Mouse (Mus musculus) embryonic fibroblast, embryonic 13.5 days (primary cell): Measurements from ENCODE around the gene Tmem107. TPM values are rescaled to one million over a fixed set of nuclear protein-coding genes. Genes with fewer than 3 reads are reported as not detected.

Source experiments
- H3K27ac ChIP-seq: 2 replicates; pipeline ENCODE4 v1.5.1; 2012; ENCODE audit warnings: low read length, control low read depth, inconsistent platforms; ENCODE audit not compliant: insufficient read depth
- H3K4me1 ChIP-seq: 2 replicates; pipeline ENCODE4 v1.6.1; 2011; ENCODE audit warnings: low read length; ENCODE audit not compliant: control insufficient read depth, insufficient read depth
- H3K4me3 ChIP-seq: 2 replicates; pipeline ENCODE4 v1.5.1; 2011; ENCODE audit warnings: mild to moderate bottlenecking, control low read depth, low read length; ENCODE audit not compliant: insufficient read depth
- CTCF ChIP-seq: IDR thresholded peaks from 2 replicates; pipeline ENCODE4 v1.5.1; 2011; ENCODE audit warnings: mild to moderate bottlenecking, control low read depth, low read length, moderate library complexity, borderline replicate concordance; ENCODE audit not compliant: insufficient read depth
- POLR2A ChIP-seq: IDR thresholded peaks from 2 replicates; pipeline ENCODE4 v1.6.1; 2011; ENCODE audit warnings: low read depth, mild to moderate bottlenecking, control low read depth, low read length, moderate library complexity
- polyA plus RNA-seq: library from polyadenylated mRNA; stranded (reverse); fragments of >200 nt; gene quantifications from 2 replicates; pipeline ENCODE4 v1.2.4, GENCODE M21; 2011; ENCODE audit warnings: low read depth; ENCODE audit not compliant: missing spikeins, insufficient read length

Gene Tmem107
- polyA plus RNA-seq, 1 experiment: 17.6 TPM

DNA sequence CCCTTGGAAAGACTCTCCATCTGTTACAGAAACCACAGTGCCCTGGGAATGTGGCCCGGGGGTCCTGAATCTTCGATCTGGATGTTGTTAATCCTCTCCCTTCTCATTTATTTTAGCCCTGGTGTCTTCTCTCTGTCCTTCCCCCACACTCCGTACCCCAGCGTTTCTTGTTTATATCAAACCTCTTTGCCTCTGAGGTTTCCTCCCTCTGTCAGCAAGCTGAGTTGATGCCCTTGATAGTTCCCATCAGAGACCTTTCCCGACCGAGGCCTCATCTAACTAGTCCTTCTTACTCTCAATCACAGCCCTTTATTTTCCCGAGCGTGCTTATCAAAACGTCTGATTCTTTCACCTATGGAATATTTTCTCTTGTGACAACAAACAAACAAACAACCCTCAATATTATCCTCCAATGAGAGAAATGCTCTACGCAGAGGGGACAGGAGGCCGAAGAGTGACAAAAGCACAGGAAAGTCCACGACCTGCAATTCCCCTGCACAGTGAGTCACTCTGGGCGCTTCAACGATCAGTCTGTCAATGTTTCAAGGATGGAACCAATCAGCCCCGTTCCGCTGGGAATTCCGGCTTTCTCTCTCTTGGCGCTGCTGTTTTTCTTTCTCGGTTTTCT is 11.8 kb upstream of the Tmem107 start:
- TF ChIP-seq CTCF (no peak), POLR2A (no peak)
- H3K4me3 ChIP-seq: peak overlapping the region; percentile 95
- peak overlapping the region; percentile 88 for H3K27ac ChIP-seq
- H3K4me1 ChIP-seq: no peaks in the 10 kb centered on the region

DNA sequence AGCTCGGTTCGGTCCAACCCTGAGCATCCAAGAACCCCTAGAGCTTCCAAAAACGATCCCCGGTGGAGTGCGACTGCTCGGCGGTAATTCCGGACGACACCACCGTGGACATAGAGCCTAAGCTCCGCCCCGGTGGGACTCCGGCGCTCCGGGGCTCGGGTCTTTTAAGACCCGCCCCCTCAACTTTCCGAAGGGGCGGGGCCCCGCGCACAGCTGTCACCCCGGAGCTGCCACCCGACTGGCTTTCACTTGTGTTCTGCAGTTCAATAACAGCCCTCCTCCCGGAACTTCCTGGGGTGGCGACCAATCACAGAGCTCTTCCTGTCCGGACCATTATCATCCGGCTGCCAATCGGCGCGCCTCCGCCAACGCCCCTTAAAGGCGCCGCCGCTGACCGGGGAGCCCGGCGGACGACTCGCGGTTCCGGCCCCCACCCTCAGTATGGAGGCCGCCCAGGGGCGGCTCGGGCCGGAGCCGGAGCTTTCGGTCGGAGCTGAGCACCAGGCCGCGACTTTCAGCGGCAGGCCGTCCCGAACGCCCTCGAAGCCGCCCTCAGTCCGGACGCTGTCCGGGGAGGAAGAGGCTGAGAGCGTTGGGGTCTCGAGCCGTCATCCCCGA is 11.1 kb upstream of the Tmem107 start, which contains the start of gene Borcs6:
Borcs6 (plus strand) TSS at position 361 of the 618 bp plus-strand sequence.
- Histone ChIP-seq H3K4me1 (no peaks in the 10 kb centered on the region), H3K27ac (peak within 1 kb of the TSS; percentile 93), H3K4me3 (peak within 1 kb of the TSS; percentile 95)
- TF ChIP-seq CTCF (no peak), POLR2A (peak; percentile 74)

DNA sequence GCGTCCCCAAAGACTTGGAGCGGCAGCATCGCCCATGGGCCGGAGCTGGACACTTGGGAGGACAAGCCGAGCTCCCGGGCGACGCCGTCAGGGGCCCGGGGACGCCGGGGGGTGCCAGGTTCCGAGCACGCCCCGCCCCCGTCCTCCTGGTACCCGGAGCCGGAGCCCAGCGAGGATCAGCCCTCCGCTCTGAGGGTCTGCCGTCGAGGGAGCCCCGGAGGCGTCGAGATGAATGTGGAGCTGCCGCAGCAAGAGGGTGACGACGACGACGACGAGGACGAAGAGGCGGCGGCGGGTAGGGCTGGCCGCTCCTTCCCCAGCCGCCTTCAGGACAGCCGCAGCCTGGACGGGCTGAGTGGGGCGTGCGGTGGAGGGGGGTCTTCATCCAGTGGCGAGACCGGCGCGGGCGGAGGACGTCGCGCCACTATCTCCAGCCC is 10.6 kb upstream of the Tmem107 start:
- Histone ChIP-seq H3K4me3 (peak overlapping the region; percentile 95), H3K4me1 (no peaks in the 10 kb centered on the region), H3K27ac (peak overlapping the region; percentile 93)
- no peak for TF ChIP-seq POLR2A
- no peak for TF ChIP-seq CTCF

DNA sequence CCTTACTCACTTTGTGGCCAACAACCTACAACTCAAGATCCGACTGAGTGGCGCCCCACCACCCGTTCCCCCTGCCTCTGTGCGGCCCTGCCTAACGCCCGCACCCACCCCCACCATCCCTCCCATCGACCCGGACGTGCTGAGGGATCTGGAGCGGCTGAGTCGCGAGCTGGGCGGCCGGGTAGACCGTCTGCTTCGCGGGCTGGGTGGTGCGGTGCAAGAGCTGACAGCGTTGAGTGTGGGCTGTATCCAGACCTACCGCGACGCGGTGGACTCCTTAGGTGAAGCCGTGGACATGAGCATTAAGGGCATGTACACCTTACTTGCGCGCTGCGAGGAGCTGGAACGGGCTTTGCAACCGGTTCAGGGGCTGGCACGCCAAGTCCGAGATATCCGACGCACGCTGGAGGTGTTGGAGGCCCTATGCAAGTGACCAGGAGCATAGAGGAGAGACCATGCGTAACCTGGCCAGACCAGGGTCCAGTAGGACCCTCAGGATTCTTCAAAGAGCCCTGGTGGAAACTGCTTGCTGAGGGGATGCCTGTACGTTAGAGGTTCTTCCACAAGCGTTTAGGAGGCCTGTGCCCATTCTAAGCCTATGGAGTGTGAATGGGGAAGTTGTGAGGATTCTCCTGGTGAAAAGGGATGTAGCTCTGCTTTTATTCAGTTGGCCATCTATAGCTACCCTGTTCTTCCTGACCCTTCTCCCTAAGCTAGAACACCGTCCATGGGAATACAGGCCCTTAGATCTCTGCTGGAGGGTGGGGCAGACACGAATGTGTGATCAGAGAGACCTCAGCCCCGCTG is 10.0 kb upstream of the Tmem107 start:
- Histone ChIP-seq H3K27ac (peak overlapping the region; percentile 93; the same call in 1 of the 2 replicates), H3K4me3 (peak overlapping the region; percentile 95), H3K4me1 (no peaks in the 10 kb centered on the region)
- no peak for TF ChIP-seq CTCF

DNA sequence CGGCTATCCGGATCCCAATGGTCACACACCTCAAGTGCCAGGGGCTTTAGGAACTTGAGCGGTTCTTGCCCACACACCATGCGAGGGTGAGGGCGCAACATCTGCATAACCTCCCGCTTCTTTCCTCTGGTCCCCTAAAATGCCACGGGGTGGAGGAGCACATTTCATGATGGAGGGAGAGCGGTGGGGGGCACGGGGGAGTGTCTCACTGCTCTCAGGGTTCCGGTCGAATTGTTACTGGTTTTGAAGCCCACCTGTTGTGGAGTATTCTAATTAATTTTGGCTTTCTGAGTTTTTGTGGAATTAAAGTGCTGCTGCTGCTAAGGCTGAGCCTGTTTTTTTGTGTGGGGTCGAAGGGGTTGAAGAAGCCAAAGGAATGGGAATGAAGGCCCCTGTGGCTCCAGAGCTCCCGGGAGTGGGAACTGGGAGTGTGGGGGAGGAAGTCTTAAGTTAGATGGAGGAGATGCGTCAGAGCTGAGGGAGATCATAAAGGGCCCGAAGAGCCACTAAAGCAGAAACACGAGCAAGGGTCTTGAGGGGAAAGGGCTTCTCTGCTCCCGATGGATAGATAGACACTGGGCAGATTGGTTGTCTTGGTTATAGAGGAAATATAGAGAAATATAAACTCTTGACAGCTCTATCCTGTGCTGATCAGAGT is 9.2 kb upstream of the Tmem107 start:
- H3K4me3 ChIP-seq: peak overlapping the region; percentile 95
- TF ChIP-seq POLR2A (no peak), CTCF (no peak)
- peaks cover under 1% of the 10 kb centered on the region; the same call in 1 of the 2 replicates for H3K4me1 ChIP-seq
- no peak overlapping the region for H3K27ac ChIP-seq

DNA sequence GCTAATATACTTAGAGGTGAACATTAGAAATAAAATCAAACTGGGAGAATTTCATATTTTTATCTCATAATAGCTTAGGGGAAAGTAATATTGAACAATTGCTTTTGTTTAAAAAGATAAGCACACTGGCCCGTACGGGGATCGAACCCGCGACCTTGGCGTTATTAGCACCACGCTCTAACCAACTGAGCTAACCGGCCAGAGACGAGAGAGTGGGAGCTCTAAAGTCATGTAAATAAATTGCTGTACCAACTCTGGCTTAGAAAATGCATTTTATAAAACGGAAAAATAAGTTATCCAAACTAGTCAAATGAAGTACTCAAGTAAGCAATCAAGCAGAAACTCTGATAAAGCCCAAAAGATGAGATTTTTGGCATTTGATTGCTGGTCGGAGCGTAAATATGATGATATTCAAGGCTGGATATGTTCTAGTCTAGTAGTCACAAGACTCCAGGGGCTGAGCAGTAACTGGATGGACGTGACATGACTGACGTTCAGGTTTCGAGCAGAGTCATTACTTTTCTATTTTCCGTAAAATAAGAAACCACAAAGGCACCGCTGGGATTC is 8.3 kb upstream of the Tmem107 start:
- TF ChIP-seq CTCF (no peak), POLR2A (peak; percentile 37; the same call in 1 of the 2 replicates)
- Histone ChIP-seq H3K4me3 (peak overlapping the region; percentile 21; the same call in 1 of the 2 replicates), H3K4me1 (peaks cover 5% of the 10 kb centered on the region; the same call in 1 of the 2 replicates), H3K27ac (peak overlapping the region; percentile 79)

DNA sequence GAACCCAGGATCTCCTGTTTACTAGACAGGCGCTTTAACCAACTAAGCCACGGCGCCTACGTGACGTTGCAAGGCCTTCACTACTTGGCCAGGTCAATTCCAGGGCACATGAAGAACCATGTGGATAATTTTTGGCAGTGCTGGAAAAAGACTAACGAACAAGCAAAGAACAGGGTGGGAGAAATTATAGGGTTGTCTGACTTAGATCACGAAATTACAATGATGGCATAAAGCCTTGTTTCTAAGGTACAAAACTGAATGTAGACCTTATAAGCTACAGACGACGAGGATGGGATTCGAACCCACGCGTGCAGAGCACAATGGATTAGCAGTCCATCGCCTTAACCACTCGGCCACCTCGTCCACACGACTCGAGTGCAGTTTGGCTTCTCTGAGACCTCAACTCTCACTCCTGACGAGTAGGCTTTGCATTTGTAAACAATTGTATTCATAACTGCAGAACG is 7.8 kb upstream of the Tmem107 start:
- TF ChIP-seq CTCF: no peak
- TF ChIP-seq POLR2A: no peak

DNA sequence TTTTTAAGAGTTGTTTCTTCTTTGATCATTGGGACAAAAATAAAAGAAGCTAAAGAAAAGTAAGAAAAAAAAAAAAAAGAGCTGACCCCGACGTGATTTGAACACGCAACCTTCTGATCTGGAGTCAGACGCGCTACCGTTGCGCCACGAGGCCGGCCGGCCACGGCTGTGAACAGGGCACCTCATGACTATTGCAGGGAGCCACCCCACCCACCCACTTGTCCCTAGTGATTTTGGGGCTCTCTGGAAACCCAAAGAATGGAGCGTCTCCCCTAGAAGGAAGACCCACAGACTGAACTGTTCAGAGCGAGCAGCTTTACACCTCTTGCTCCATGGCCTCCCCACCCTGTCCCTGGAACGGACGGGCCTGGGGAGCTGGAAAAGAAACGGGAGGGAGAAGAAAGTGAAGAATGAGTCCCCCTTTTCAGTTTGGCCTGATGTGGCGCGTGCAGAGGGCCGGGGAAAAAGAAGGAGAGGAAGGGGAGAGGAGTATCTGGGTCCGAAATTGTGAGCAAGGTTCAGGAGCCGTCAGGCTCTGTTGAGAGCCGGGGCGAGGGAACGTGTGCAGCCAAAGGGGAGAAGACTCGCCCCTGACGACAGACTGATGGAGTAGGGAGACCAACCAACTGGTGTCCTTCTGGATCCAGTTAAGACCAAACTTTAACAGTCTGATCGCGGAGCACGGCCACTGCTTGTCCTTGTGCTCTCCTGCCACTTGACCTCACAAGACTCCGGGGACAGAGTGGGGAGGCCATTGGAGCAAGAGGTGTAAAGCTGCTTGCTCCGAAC is 7.0 kb upstream of the Tmem107 start:
- Histone ChIP-seq H3K4me1 (peaks cover 9% of the 10 kb centered on the region; the same call in 1 of the 2 replicates), H3K4me3 (peak overlapping the region; percentile 96), H3K27ac (peak overlapping the region; percentile 16)
- TF ChIP-seq POLR2A (no peak; the same call in 1 of the 2 replicates), CTCF (no peak)

More for the DNA sequence above, 7.8 kb upstream of the Tmem107 start:
- peak overlapping the region; percentile 30 for H3K27ac ChIP-seq
- peak overlapping the region; percentile 70 for H3K4me3 ChIP-seq
- peaks cover 8% of the 10 kb centered on the region; the same call in 1 of the 2 replicates for H3K4me1 ChIP-seq
